Mouse (Mus musculus): ENCODE data around the gene Sln.

The Sln gene

DNA sequence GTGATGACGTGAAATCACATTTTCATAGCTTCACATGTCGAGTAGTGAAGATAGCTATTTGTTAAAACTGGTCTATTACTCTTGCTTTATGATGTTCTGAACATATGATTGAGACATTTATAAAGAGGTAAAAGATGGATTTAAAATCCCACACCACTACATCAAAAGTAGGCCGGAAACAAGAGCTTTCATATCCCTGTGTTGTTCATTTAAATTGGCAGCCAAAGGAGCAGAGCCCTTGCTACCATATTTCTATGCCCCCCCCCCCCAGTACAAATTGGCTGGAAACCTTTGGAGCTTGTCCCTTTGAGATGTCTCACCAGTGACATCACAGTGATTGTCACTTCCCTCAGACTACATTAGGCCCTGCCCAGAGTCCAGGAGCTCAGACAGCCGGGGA is at the start of gene Sln:
TSS of gene Sln (plus strand) at position 301 of the 400 bp plus-strand sequence.
- no peak for DNase-seq (ENCODE audit: low spot score in 2 of 2)

GRCm38 (mm10) chr9:53802921-53803320 is 47.0 kb upstream of the Sln start:
- no peak for DNase-seq (ENCODE audit: low spot score in 2 of 2)

DNA sequence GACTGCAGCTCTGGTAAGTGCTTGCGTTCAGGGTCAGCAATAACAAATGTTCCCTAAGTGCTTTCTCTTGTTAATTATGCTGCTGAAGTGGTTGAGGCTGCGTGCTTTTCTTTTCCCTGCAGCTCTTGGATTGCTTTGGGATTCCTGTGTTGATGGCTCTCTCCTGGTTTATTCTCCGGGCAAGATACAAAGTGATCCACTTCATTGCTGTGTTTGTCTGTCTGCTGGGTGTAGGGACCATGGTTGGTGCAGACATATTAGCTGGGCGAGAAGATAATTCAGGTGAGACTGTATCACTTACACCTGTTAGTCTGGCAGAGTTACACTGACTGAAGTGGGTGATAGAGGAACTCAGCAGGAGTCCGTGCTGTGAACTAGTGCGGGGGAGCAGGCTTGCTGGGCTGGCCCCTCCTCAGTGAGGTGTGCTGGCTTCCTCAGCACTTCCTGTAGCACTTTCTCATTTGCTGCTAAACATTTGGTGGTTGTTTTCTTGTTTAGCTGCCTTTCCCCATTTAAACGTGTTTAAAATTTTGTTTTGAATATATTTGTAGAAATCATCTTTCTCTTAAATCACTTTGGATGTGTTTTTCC is 43.4 kb upstream of the Sln start:
- DNase-seq (ENCODE audit: low spot score in 2 of 2), result peak in 1 of 2 experiments; percentile 5

DNA sequence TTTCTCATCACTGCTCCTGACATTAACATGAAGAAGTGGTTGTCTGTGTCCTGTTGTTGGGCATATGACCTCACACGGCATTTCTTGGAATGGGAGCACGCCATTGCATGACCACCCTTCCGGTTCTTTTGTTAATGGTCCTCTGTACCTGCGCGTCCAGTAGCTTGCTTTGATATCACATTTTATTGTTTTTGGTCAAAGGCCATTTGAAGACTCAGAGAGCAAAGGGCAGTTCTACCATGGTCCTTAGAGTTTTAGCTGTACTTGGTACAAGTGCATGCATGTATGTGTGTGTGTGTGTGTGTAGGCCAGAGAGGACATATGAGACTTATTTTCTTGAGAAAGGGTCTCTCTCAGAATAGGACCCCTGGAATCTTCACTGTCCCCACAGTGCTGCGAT is 36.5 kb upstream of the Sln start:
- no peak for DNase-seq (ENCODE audit: low spot score in 2 of 2)

DNA sequence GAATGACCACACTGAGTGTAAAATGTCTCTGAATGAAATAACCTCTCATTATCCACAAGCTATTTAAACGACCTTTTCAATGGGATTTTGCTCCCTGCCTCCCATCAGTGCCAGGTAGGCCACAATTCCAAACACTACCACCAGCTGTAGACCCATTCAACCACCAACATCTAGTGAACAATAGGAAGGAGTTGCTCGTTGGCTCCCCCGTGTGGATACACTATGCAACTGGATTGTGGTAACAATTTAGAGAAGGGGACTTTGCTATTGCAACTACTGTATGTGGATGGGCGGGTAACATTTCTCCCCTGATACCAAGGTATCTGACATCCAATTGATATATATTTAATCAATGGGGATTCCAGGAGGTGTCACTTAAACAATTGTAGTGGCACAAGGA is 31.2 kb upstream of the Sln start:
- peak; percentile 44 to 53 for DNase-seq (ENCODE audit: low spot score in 2 of 2)

- DNase-seq (ENCODE audit: low spot score in 2 of 2), result no peak
Measured at GRCm38 (mm10) chr9:53825318-53825717, 24.6 kb upstream of the Sln start.

DNA sequence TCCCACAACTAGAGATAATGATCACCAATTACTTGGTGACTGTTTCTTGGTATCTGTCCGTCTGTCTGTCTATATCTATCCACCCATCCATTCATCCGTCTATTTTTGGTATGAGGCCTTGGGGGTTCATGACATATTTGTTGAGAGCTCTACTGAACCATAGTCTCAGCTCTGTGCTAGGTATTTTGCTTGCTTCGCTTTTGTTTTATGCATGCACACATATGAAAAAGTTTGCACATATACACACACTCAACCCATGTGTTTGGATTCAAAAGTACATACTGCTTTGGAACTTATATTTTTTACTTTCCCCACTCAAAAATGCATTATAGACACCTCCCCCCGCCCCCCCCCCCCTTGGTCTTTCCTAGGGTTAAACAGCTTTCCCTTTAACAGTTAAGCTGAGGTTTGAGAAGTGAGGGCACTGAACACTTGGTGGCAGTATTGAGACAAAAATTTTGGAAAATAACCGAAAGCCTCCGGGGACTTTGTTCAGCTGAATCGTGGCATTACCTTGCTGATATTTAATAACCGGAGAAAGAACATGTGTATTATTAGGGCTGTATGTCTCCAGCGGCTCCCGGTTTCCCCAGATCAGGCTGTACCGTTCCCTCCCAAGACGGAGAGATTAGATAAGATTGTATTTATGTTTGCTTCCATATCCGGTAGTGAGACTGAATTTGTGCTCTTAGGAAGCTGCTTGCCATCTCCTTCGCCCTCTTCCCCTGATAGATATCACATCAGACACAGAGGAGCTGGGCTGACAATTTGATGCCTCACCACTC is 20.7 kb upstream of the Sln start:
- DNase-seq (ENCODE audit: low spot score in 2 of 2), result peak in 1 of 2 experiments; percentile 19

GRCm38 (mm10) chr9:53829866-53830209 is 20.1 kb upstream of the Sln start:
- DNase-seq (ENCODE audit: low spot score in 2 of 2), result no peak

DNA sequence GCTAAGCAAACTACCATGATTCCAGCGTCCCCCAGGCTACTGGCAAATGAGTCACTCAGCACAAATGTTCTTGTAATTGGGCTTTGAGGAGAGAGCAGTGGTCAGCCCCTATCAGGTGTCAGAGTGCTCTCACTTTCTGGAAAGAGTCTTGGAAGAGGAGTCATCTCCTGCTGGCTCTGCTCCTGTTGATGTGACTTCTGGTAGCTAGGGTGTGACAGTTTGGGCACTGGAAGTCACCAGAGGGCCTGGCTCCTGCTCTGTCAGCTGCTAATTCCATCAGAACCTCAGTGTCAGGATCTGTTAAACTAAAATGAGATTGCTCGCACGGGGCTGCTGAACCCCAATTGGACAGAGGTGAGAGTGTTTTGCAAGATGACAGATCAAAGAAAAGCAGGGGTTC is 14.9 kb upstream of the Sln start:
- no peak for DNase-seq (ENCODE audit: low spot score in 2 of 2)

DNA sequence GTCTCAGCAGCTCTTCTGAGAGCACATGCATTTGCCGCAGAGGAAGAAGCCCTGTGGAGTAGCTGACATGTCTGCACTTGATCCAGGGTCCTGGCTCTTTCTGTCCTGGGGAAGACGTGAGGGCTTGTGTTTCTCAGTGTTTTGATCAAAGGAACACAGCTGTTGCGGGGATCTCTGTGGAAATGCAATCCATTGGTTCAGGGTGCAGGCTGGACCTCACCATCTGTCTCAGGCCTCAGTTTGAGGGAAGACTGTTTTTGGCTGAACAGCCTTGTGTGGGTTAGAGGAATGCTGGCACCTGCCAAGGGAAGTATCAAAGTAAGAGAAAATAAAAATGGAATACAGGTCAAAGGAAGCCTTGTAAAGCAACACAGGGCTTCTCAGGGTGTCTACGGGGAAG is 14.0 kb upstream of the Sln start:
- DNase-seq (ENCODE audit: low spot score in 2 of 2), result no peak

GRCm38 (mm10) chr9:53838816-53839215 is 11.1 kb upstream of the Sln start:
- DNase-seq (ENCODE audit: low spot score in 2 of 2), result no peak

GRCm38 (mm10) chr9:53848548-53848947 is 1.4 kb upstream of the Sln start:
- DNase-seq (ENCODE audit: low spot score in 2 of 2), result no peak

- no peak for DNase-seq (ENCODE audit: low spot score in 2 of 2)
Measured at GRCm38 (mm10) chr9:53852158-53852557, 2.2 kb downstream of the Sln start.

GRCm38 (mm10) chr9:53853672-53854071 is 3.7 kb downstream of the Sln start:
- DNase-seq (ENCODE audit: low spot score in 2 of 2), result no peak

- DNase-seq (ENCODE audit: low spot score in 2 of 2), result no peak
Measured at GRCm38 (mm10) chr9:53854525-53854924, 4.6 kb downstream of the Sln start.

DNA sequence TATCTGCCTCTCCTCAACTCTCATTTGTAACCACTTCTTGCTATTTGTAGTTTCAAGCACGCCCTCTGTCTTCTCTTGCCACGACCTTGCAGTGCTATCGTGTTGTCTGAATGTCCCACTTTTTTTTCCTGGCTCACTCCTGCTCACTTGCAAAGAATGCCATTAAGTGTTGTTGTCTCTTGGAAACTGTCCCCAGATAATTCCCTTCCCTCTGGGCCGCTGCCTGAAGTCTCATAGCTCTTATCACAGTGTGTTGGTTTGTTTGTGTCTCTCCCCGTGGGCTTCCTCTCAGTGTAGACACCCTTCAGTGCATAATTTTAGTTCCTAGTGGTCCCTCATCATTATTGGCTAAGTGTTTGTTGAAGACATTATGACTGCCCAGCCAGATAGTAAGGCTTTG is 7.9 kb downstream of the Sln start:
- DNase-seq (ENCODE audit: low spot score in 2 of 2), result no peak

GRCm38 (mm10) chr9:53873239-53873638 is 23.3 kb downstream of the Sln start:
- DNase-seq (ENCODE audit: low spot score in 2 of 2), result no peak

DNA sequence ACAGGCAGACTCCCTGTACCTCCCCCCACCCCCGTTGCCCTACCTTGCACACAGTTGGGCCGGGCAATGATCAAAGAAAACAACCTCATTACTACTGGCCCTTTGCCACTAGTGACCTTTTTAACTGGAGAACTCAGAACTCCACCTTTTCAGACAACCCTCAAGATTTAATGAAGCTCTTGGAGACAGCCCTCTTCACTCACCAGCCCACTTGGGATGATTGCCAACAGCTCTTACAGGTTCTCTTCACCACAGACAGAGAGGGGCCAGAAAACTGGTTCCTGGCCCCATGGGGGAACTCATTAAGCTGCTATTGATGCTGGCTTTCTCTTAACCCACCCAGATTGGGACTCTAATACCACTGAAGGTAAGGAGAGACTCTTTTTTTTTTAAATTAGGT is 27.5 kb downstream of the Sln start:
- no peak for DNase-seq (ENCODE audit: low spot score in 2 of 2)

GRCm38 (mm10) chr9:53883588-53884280 is 33.8 kb downstream of the Sln start:
- DNase-seq (ENCODE audit: low spot score in 2 of 2), result no peak

- DNase-seq (ENCODE audit: low spot score in 2 of 2), result no peak
Measured at GRCm38 (mm10) chr9:53890075-53890474, 40.1 kb downstream of the Sln start.

- no peak for DNase-seq (ENCODE audit: low spot score in 2 of 2)
Measured at GRCm38 (mm10) chr9:53895827-53896226, 45.9 kb downstream of the Sln start.

- DNase-seq (ENCODE audit: low spot score in 2 of 2), result no peak
Measured at GRCm38 (mm10) chr9:53899836-53900235, 49.9 kb downstream of the Sln start.

DNA sequence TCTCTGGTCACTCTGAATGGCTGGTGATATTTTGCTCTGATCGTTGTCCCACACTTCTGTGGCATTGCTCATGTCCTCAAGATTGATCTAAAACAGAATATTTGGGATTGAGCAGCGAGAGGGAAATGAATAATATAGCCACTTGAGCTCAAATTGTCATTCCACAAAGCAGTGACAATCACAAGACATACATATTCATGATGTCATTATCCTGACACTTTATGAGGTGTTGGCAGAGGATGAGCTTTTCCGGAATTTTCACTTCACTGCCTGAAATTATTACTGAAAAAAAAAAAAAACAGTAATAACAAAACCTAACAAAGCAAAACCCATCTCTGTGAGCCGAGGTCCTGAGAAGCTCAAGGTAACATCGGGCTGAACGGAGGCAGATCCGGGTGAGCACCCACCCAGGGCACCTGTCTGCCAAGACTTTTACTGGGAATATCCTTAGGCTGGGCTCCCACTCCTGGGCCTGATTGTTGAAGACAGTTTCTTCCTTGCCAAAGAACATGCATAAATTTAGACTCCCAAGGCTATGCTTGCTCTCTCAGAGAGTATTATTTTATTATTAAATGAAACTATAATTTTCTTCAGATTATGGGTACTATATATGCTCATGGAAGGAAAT is 53.4 kb downstream of the Sln start:
- no peak for DNase-seq (ENCODE audit: low spot score in 2 of 2)
